9 mouse cellular contexts compared by ENCODE assay signal in the genomic region with DNA sequence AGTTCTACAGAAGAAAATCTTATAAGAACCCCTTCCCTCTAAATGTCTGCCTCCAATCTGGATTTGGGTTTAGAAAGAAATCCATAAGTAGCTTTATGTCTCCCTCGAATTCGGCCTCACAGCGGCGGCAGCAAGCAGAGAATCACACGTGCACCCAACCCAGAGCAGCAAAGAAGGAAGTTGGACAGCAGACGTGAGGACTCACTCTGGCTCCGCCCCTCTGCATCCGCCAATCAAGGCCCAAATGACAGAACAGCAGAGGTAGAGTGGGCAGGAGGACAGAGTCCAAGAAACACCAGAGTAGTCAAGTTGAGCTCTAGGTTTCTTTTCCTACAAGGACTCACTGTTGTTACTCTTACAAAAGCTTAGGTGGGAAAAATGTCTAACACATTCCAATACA. TPM values are rescaled to one million over a fixed set of nuclear protein-coding genes. Genes with fewer than 3 reads are reported as not detected.
DNase-seq lines count a peak whose midpoint lies in the region; ATAC-seq and TF ChIP-seq lines count a peak whose summit lies in the region.
"Had no signal": no experiment of that assay in that cellular context is flagged by ENCODE, and none has a peak within 500 bp of the region (broad histone marks: within the 10 kb centered on the region; RNA-seq: fewer than 3 reads in every experiment).

No protein-coding gene starts in this region.

- no peak for ATAC-seq in cerebellum, adult (ENCODE audit: insufficient number of reproducible peaks, low FRiP score, low TSS enrichment)
- no peak for ATAC-seq in hindbrain, embryonic 13.5 days (ENCODE audit: low FRiP score)

- peak overlapping the region; percentile 70 for H3K27ac ChIP-seq in MEL (ENCODE audit: control insufficient read depth, low read depth, low read length)
- H3K27ac ChIP-seq in hindbrain, embryonic 13.5 days: no peak overlapping the region

- H3K4me1 ChIP-seq in MEL (ENCODE audit: control insufficient read depth in 1 of 2, insufficient read depth in 2 of 2, low read length in 2 of 2): peaks cover 10% of the 10 kb centered on the region in 2 experiments
- peaks cover 41% of the 10 kb centered on the region for H3K4me1 ChIP-seq in megakaryocyte, embryonic 14.5 days
- peaks cover 38% of the 10 kb centered on the region for H3K4me1 ChIP-seq in hindbrain, embryonic 13.5 days (replicated peaks)

- no peaks in the 10 kb centered on the region for H3K27me3 ChIP-seq in MEL (ENCODE audit: control insufficient read depth in 1 of 2, insufficient read depth in 2 of 2, low read length in 2 of 2)
- no peaks in the 10 kb centered on the region for H3K27me3 ChIP-seq in megakaryocyte, embryonic 14.5 days (replicated peaks)
- no peaks in the 10 kb centered on the region for H3K27me3 ChIP-seq in hindbrain, embryonic 13.5 days

- peak; percentile 92 for DNase-seq in 416B (ENCODE audit: low read depth)
- peak; percentile 95 for DNase-seq in MEL (ENCODE audit: low read depth, low spot score)
- peak; percentile 70 for DNase-seq in kidney, postnatal 10 days
- DNase-seq in urinary bladder, postnatal 25 days (ENCODE audit: low spot score): no peak
- DNase-seq in heart, postnatal 4 days: no peak
- DNase-seq: gastrocnemius, postnatal 10 days had no signal

- no peak; a peak in 1 of 6 replicates for TF ChIP-seq CTCF in MEL (IDR thresholded peaks at IDR 0.05 in 2 of 3, conservative IDR thresholded peaks at IDR 0.05 in 1 of 3; ENCODE audit: control insufficient read depth in 1 of 3, insufficient read depth in 1 of 3, low read depth in 2 of 3, low read length in 3 of 3, poor library complexity in 1 of 3, severe bottlenecking in 1 of 3)

- H3K79me2 ChIP-seq in MEL (ENCODE audit: control insufficient read depth, insufficient read depth, low read length, poor library complexity): peaks cover 20% of the 10 kb centered on the region

- H3K4me3 ChIP-seq in MEL (ENCODE audit: control insufficient read depth in 1 of 2, insufficient read depth in 1 of 2, low read depth in 2 of 2, low read length in 2 of 2): peak overlapping the region in 1 of 2 experiments; percentile 42; a peak in 2 of 4 replicates
- peak overlapping the region; percentile 48 for H3K4me3 ChIP-seq in megakaryocyte, embryonic 14.5 days (replicated peaks)
- no peak overlapping the region for H3K4me3 ChIP-seq in hindbrain, embryonic 13.5 days

- H3K9ac ChIP-seq in MEL (ENCODE audit: control insufficient read depth, low read depth, low read length, poor library complexity, severe bottlenecking): peak overlapping the region; percentile 62
- H3K9ac ChIP-seq in hindbrain, embryonic 13.5 days: no peak overlapping the region

- H3K9me3 ChIP-seq in MEL (replicated peaks; ENCODE audit: insufficient read depth, low read length): no peaks in the 10 kb centered on the region
- no peaks in the 10 kb centered on the region for H3K9me3 ChIP-seq in megakaryocyte, embryonic 14.5 days
- no peaks in the 10 kb centered on the region for H3K9me3 ChIP-seq in hindbrain, embryonic 13.5 days

- H3K4me2 ChIP-seq in hindbrain, embryonic 13.5 days: no peak overlapping the region

- no peak for TF ChIP-seq RAD21 in MEL (IDR thresholded peaks at IDR 0.05; ENCODE audit: low read depth, low read length)

- WGBS in hindbrain, embryonic 13.5 days: 37% methylated on average over 8 of the region's 8 CpGs

- H3K36me3 ChIP-seq in MEL (ENCODE audit: control insufficient read depth in 1 of 2, insufficient read depth in 2 of 2, low read length in 2 of 2): peaks cover 0 to 18% of the 10 kb centered on the region in 2 experiments; a peak in 2 of 4 replicates
- H3K36me3 ChIP-seq in megakaryocyte, embryonic 14.5 days (replicated peaks; ENCODE audit: low read length): peaks cover 11% of the 10 kb centered on the region
- no peaks in the 10 kb centered on the region for H3K36me3 ChIP-seq in hindbrain, embryonic 13.5 days

- peak; percentile 30 to 56; a peak in 3 of 4 replicates for TF ChIP-seq EP300 in MEL (IDR thresholded peaks at IDR 0.05; ENCODE audit: low read depth in 1 of 2, low read length in 2 of 2)

- TF ChIP-seq POLR2A in MEL (IDR thresholded peaks at IDR 0.05; ENCODE audit: control insufficient read depth in 1 of 2, insufficient read depth in 1 of 2, low read depth in 1 of 2, low read length in 2 of 2, poor library complexity in 1 of 2): peak; percentile 24 to 89; a peak in 3 of 4 replicates

TF ChIP-seq in MEL, 35 proteins besides CTCF, POLR2A, EP300 and RAD21 (continues in another document):
- peak; percentile 92 for TF ChIP-seq SIN3A (IDR thresholded peaks at IDR 0.05; ENCODE audit: low read length)
- no peak for TF ChIP-seq RCOR1 (IDR thresholded peaks at IDR 0.05; ENCODE audit: low read depth, low read length)
- TF ChIP-seq NELFE (IDR thresholded peaks at IDR 0.05; ENCODE audit: low read depth, low read length): peak; percentile 85
- TF ChIP-seq GABPA (IDR thresholded peaks at IDR 0.05; ENCODE audit: low read depth, low read length): no peak
- no peak for TF ChIP-seq GATA1 (IDR thresholded peaks at IDR 0.05; ENCODE audit: low read depth, low read length)
- no peak for TF ChIP-seq MYB (IDR thresholded peaks at IDR 0.05; ENCODE audit: low read depth, low read length)
- TF ChIP-seq ZKSCAN1 (IDR thresholded peaks at IDR 0.05; ENCODE audit: low read depth, low read length): no peak
- TF ChIP-seq MEF2A (IDR thresholded peaks at IDR 0.05; ENCODE audit: extremely low read depth, insufficient replicate concordance, low read depth, low read length, poor library complexity, severe bottlenecking): no peak
- peak; percentile 88 for TF ChIP-seq BHLHE40 (IDR thresholded peaks at IDR 0.05; ENCODE audit: borderline replicate concordance, low read depth, low read length)
- TF ChIP-seq USF2 (IDR thresholded peaks at IDR 0.05; ENCODE audit: borderline replicate concordance in 1 of 2, insufficient read depth in 1 of 2, low read depth in 1 of 2, low read length in 2 of 2): peak; percentile 2 to 14; a peak in 2 of 4 replicates
- no peak for TF ChIP-seq UBTF (IDR thresholded peaks at IDR 0.05; ENCODE audit: borderline replicate concordance, insufficient read depth, low read depth, low read length)
- TF ChIP-seq CHD2 (IDR thresholded peaks at IDR 0.05; ENCODE audit: low read length): no peak
- TF ChIP-seq POLR2AphosphoS5 (IDR thresholded peaks at IDR 0.05; ENCODE audit: borderline replicate concordance, low read depth, low read length): no peak
- TF ChIP-seq MYC (IDR thresholded peaks at IDR 0.05; ENCODE audit: low read depth, low read length): peak; percentile 98
- peak; percentile 98 for TF ChIP-seq MXI1 (IDR thresholded peaks at IDR 0.05; ENCODE audit: low read depth, low read length)
- TF ChIP-seq JUND (IDR thresholded peaks at IDR 0.05; ENCODE audit: low read depth, low read length): no peak
- TF ChIP-seq ZNF384 (IDR thresholded peaks at IDR 0.05; ENCODE audit: low read depth, low read length): no peak
- no peak for TF ChIP-seq NRF1 (IDR thresholded peaks at IDR 0.05; ENCODE audit: insufficient read depth, low read depth, low read length, poor library complexity, severe bottlenecking)
- no peak; the same call in 1 of the 2 replicates for TF ChIP-seq ZMIZ1 (IDR thresholded peaks at IDR 0.05; ENCODE audit: low read depth, low read length)
- peak; percentile 46 for TF ChIP-seq KAT2A (conservative IDR thresholded peaks at IDR 0.05; ENCODE audit: low read depth, low read length)
- peak; percentile 90 for TF ChIP-seq POLR2AphosphoS2 (IDR thresholded peaks at IDR 0.05; ENCODE audit: low read length)
- peak; percentile 53; the same call in 1 of the 2 replicates for TF ChIP-seq HCFC1 (IDR thresholded peaks at IDR 0.05; ENCODE audit: low read depth, low read length)
- TF ChIP-seq ELF1 (IDR thresholded peaks at IDR 0.05; ENCODE audit: low read depth, low read length): peak; percentile 83
- no peak for TF ChIP-seq ZC3H11A (IDR thresholded peaks at IDR 0.05; ENCODE audit: low read depth, low read length)
- TF ChIP-seq MAFK (IDR thresholded peaks at IDR 0.05; ENCODE audit: borderline replicate concordance, low read depth, low read length): no peak
- 0 out of 2 replicates have a peak, but pooled peaks have one; percentile 65 for TF ChIP-seq E2F4 (IDR thresholded peaks at IDR 0.05; ENCODE audit: borderline replicate concordance, low read depth, low read length)
- TF ChIP-seq USF1 (IDR thresholded peaks at IDR 0.05; ENCODE audit: low read depth, low read length): peak; percentile 59
- TF ChIP-seq MAX (IDR thresholded peaks at IDR 0.05; ENCODE audit: low read length): peak; percentile 98
- TF ChIP-seq CHD1 (IDR thresholded peaks at IDR 0.05; ENCODE audit: low read depth, low read length): no peak
- TF ChIP-seq MAZ (IDR thresholded peaks at IDR 0.05; ENCODE audit: low read depth, low read length): peak; percentile 71; the same call in 1 of the 2 replicates
- TF ChIP-seq TBP (IDR thresholded peaks at IDR 0.05; ENCODE audit: low read depth, low read length): 0 out of 2 replicates have a peak, but pooled peaks have one; percentile 75

RNA-seq across cellular contexts. Expression of a gene that starts 3.2 kb away (rescaled TPM):
- 7.6 and 8.6 TPM in 2 replicates for total RNA-seq in MEL (2012; rRNA removed)
- polyA plus RNA-seq in MEL (2012; ENCODE audit: insufficient read depth in 1 of 2, insufficient read length in 2 of 2, low read depth in 1 of 2, low replicate concordance in 2 of 2, missing spikeins in 1 of 2): 10 to 100 TPM in 1 of 2 experiments, not detected in 1; 12.9 TPM
- 198 and 329 TPM in 2 replicates for polyA plus RNA-seq in megakaryocyte, embryonic 14.5 days (2012; ENCODE audit: insufficient read depth, low replicate concordance)
- 5.8 and 7.6 TPM in 2 replicates for polyA plus RNA-seq in hindbrain, embryonic 13.5 days (2015; fragmentation: Nextera tagmentation; extraction: Ambion mirVana)
- total RNA-seq in heart, postnatal 4 days (2021): 10 to 100 TPM; 17.9 to 19.4 TPM

RNA-seq across cellular contexts. Expression of a gene that starts 3.9 kb away (rescaled TPM):
- 15.5 and 22.5 TPM in 2 replicates for total RNA-seq in MEL (2012; rRNA removed)
- 10 to 100 TPM in 1 of 2 experiments, not detected in 1; 14.9 TPM for polyA plus RNA-seq in MEL (2012; ENCODE audit: insufficient read depth in 1 of 2, insufficient read length in 2 of 2, low read depth in 1 of 2, low replicate concordance in 2 of 2, missing spikeins in 1 of 2)
- polyA plus RNA-seq in megakaryocyte, embryonic 14.5 days (2012; ENCODE audit: insufficient read depth, low replicate concordance): 3.9 and 6.9 TPM in 2 replicates
- 3.8 and 4.4 TPM in 2 replicates for polyA plus RNA-seq in hindbrain, embryonic 13.5 days (2015; fragmentation: Nextera tagmentation; extraction: Ambion mirVana)
- 1 to 10 TPM; 6.2 to 7.6 TPM for total RNA-seq in heart, postnatal 4 days (2021)

RNA-seq across cellular contexts. Expression of a gene that starts 46.4 kb away (rescaled TPM):
- not detected in 2 replicates for total RNA-seq in MEL (2012; rRNA removed)
- under 1 TPM in 1 of 2 experiments, not detected in 1; 0.22 TPM for polyA plus RNA-seq in MEL (2012; ENCODE audit: insufficient read depth in 1 of 2, insufficient read length in 2 of 2, low read depth in 1 of 2, low replicate concordance in 2 of 2, missing spikeins in 1 of 2)
- polyA plus RNA-seq in megakaryocyte, embryonic 14.5 days (2012; ENCODE audit: insufficient read depth, low replicate concordance): 500 and 536 TPM in 2 replicates
- polyA plus RNA-seq in hindbrain, embryonic 13.5 days (2015; fragmentation: Nextera tagmentation; extraction: Ambion mirVana): 5.0 and 5.4 TPM in 2 replicates
- total RNA-seq in heart, postnatal 4 days (2021): 10 to 100 TPM; 89.4 to 97.0 TPM

Comparison
In these comparisons a context has a peak if more than half of its experiments do, and no peak if none do; other contexts are left out.
1. DNase-seq: peak in 416B (single experiment), MEL (single experiment) and kidney, postnatal 10 days (single experiment); none in urinary bladder, postnatal 25 days (single experiment) and heart, postnatal 4 days (single experiment).
2. RNA of a gene that starts 3.2 kb away (polyA plus RNA-seq): 198 to 329 TPM in megakaryocyte, embryonic 14.5 days; 12.9 TPM in MEL and 5.8 to 7.6 TPM in hindbrain, embryonic 13.5 days; every median in the first group is over 10 times any median in the second.
3. RNA of a gene that starts 46.4 kb away (polyA plus RNA-seq): 500 to 536 TPM in megakaryocyte, embryonic 14.5 days; 5.0 to 5.4 TPM in hindbrain, embryonic 13.5 days and 0.22 TPM in MEL; every median in the first group is over 10 times any median in the second.